Mouse (Mus musculus): Measurements from ENCODE around the gene Ttll3. TPM values are rescaled to one million over a fixed set of nuclear protein-coding genes. Genes with fewer than 3 reads are reported as not detected.

Ttll3 gene
- total and polyA plus RNA-seq, 3 experiments, result 5.7 to 11.2 TPM; not detected in 1

DNA sequence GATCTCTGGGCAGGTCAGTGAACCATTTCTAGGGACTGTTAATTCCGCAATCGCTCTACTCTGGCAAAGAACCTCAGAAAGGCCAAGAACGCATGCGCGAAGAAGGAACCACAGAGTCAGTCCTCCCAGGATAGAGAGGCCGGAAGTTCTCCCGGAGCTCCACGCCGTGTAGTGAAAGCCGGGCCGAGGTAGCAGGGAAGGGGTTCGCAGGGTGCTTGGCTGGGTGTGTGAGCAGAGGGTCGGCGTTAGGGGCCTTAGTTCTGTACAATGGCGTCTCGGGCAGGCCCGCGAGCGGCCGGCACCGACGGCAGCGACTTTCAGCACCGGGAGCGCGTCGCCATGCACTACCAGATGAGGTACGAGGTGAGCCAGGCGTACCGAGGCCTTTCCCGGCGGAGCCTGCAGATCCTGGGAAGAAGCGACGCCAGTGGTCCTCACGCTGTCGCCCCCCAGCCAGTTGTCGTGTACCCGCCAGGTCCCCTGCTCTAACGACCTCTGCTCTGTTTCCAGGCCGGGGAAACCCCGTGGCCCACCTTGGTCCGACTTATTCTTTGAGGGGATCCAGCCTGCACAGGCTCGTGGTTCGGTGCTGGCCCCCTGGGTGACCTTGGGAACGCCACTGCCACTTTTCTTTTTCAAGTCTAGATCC is 53.5 kb downstream of the Ttll3 start, which contains the start of gene Jagn1 (continued):
- TF ChIP-seq CHD2 (IDR thresholded peaks at IDR 0.05; ENCODE audit: low read length), result no peak
- peak; percentile 79 for TF ChIP-seq ZMIZ1 (IDR thresholded peaks at IDR 0.05; ENCODE audit: low read depth, low read length)
- no peak for TF ChIP-seq GATA1 (IDR thresholded peaks at IDR 0.05; ENCODE audit: low read depth, low read length)

DNA sequence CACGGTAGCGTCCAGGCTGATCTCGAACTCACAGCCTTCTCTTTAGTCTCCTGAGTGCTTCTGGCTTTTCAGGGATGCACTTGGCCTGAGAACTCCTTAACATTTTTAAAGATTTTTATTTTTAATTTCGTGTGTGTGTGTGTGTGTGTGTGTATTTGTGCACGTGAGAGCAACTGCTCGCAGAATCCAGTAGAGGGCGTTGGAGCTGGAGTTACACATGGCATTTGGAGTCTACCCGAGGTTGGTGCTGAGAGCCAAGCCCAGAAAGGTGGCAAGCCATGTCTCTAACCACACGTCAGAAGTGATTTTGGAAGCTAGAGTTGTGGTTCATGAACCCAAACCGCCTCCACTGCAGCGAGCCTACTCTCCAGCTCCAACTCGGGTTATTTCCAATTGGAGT is 54.0 kb downstream of the Ttll3 start:
- Histone ChIP-seq H3K4me3 (ENCODE audit: control insufficient read depth in 1 of 2, insufficient read depth in 1 of 2, low read depth in 2 of 2, low read length in 2 of 2) (peak overlapping the region; percentile 85 to 89), H3K27ac (ENCODE audit: control insufficient read depth, low read depth, low read length) (peak overlapping the region; percentile 55; the same call in 1 of the 2 replicates), H3K27me3 (ENCODE audit: control insufficient read depth in 1 of 2, insufficient read depth in 2 of 2, low read length in 2 of 2) (no peaks in the 10 kb centered on the region), H3K9me3 (replicated peaks; ENCODE audit: insufficient read depth, low read length) (no peaks in the 10 kb centered on the region), H3K79me2 (ENCODE audit: control insufficient read depth, insufficient read depth, low read length, poor library complexity) (peaks cover 18% of the 10 kb centered on the region), H3K36me3 (ENCODE audit: control insufficient read depth in 1 of 2, insufficient read depth in 2 of 2, low read length in 2 of 2) (peaks cover 12 to 13% of the 10 kb centered on the region in 2 experiments), H3K9ac (ENCODE audit: control insufficient read depth, low read depth, low read length, poor library complexity, severe bottlenecking) (peak overlapping the region; percentile 94), H3K4me1 (ENCODE audit: control insufficient read depth in 1 of 2, insufficient read depth in 2 of 2, low read length in 2 of 2) (peaks cover 4 to 16% of the 10 kb centered on the region in 2 experiments)
- TF ChIP-seq USF2 (IDR thresholded peaks at IDR 0.05; ENCODE audit: borderline replicate concordance in 1 of 2, insufficient read depth in 1 of 2, low read depth in 1 of 2, low read length in 2 of 2) (no peak), JUND (IDR thresholded peaks at IDR 0.05; ENCODE audit: low read depth, low read length) (0 out of 2 replicates have a peak, but pooled peaks have one; percentile 21), MYC (IDR thresholded peaks at IDR 0.05; ENCODE audit: low read depth, low read length) (peak; percentile 68; the same call in 1 of the 2 replicates), E2F4 (IDR thresholded peaks at IDR 0.05; ENCODE audit: borderline replicate concordance, low read depth, low read length) (no peak), MAX (IDR thresholded peaks at IDR 0.05; ENCODE audit: low read length) (peak; percentile 55; the same call in 1 of the 2 replicates), ZNF384 (IDR thresholded peaks at IDR 0.05; ENCODE audit: low read depth, low read length) (no peak), KAT2A (conservative IDR thresholded peaks at IDR 0.05; ENCODE audit: low read depth, low read length) (no peak), GABPA (IDR thresholded peaks at IDR 0.05; ENCODE audit: low read depth, low read length) (no peak), ZC3H11A (IDR thresholded peaks at IDR 0.05; ENCODE audit: low read depth, low read length) (no peak), USF1 (IDR thresholded peaks at IDR 0.05; ENCODE audit: low read depth, low read length) (peak; percentile 21; the same call in 1 of the 2 replicates), TCF12 (IDR thresholded peaks at IDR 0.05; ENCODE audit: low read depth, low read length) (no peak), NRF1 (IDR thresholded peaks at IDR 0.05; ENCODE audit: insufficient read depth, low read depth, low read length, poor library complexity, severe bottlenecking) (no peak), TBP (IDR thresholded peaks at IDR 0.05; ENCODE audit: low read depth, low read length) (no peak), BHLHE40 (IDR thresholded peaks at IDR 0.05; ENCODE audit: borderline replicate concordance, low read depth, low read length) (peak; percentile 90), CTCF (IDR thresholded peaks at IDR 0.05 in 2 of 3, conservative IDR thresholded peaks at IDR 0.05 in 1 of 3; ENCODE audit: control insufficient read depth in 1 of 3, insufficient read depth in 1 of 3, low read depth in 2 of 3, low read length in 3 of 3, poor library complexity in 1 of 3, severe bottlenecking in 1 of 3) (peak; percentile 28 to 55 (median 51); a peak in 5 of 6 replicates), NELFE (IDR thresholded peaks at IDR 0.05; ENCODE audit: low read depth, low read length) (no peak), MYB (IDR thresholded peaks at IDR 0.05; ENCODE audit: low read depth, low read length) (no peak), SMC3 (IDR thresholded peaks at IDR 0.05; ENCODE audit: low read depth, low read length) (peak; percentile 20; the same call in 1 of the 2 replicates), HCFC1 (IDR thresholded peaks at IDR 0.05; ENCODE audit: low read depth, low read length) (no peak), CHD1 (IDR thresholded peaks at IDR 0.05; ENCODE audit: low read depth, low read length) (peak; percentile 52; the same call in 1 of the 2 replicates)
- peak; percentile 63 for DNase-seq (ENCODE audit: low read depth, low spot score)
